Mouse (Mus musculus): ENCODE results near the gene Stpg1.

Stpg1 gene

GRCm38 (mm10) chr4:135499831-135500230, 5.2 kb downstream of the Stpg1 start:
- CTCF ChIA-PET, result no interaction called here
- POLR2A ChIA-PET, result interaction anchor here in 1 of 4 experiments (0.8 to 1.4 kb wide), 2 partner anchors 175 to 182 kb away, joined by 3 to 5 read pairs; no protein-coding TSS in a partner anchor

GRCm38 (mm10) chr4:135501587-135501986, 7.0 kb downstream of the Stpg1 start:
- ChIA-PET CTCF (interaction anchor here (0.6 to 0.9 kb wide), 6 partner anchors 9 to 182 kb away, joined by 3 to 12 read pairs (median 4); partner anchors contain the start of gene Rcan3 (in 1 of the 4)), POLR2A (interaction anchor here in 2 of 4 experiments (0.6 kb wide), 3 partner anchors 24 to 80 kb away, joined by 3 to 5 read pairs (median 4); no protein-coding TSS in a partner anchor)

GRCm38 (mm10) chr4:135505794-135506193, 11.2 kb downstream of the Stpg1 start:
- CTCF ChIA-PET, result interaction anchor here (0.6 to 2.0 kb wide), 5 partner anchors 11 to 161 kb away, joined by 3 to 9 read pairs (median 4); partner anchors contain the start of genes Stpg1 (in 2 of the 4) and Nipal3 (in 1 of the 4)
- POLR2A ChIA-PET, result interaction anchor here in 1 of 4 experiments (0.6 to 1.6 kb wide), 5 partner anchors 11 to 260 kb away, joined by 3 to 4 read pairs (median 3); partner anchors contain the start of genes Nipal3 and Stpg1

GRCm38 (mm10) chr4:135507547-135508350, 13.2 kb downstream of the Stpg1 start:
- POLR2A ChIA-PET, result interaction anchor here in 3 of 4 experiments (0.6 to 5.2 kb wide), 17 partner anchors 9 to 416 kb away, joined by 3 to 30 read pairs (median 3); partner anchors contain the start of genes Grhl3 (in 1 of the 3), Nipal3 (in 1 of the 3) and Stpg1 (in 1 of the 3)
- CTCF ChIA-PET, result interaction anchor here (0.5 to 5.9 kb wide), 44 partner anchors 9 to 699 kb away, joined by 3 to 50 read pairs (median 4); partner anchors contain the start of genes Nipal3 (in 2 of the 4), Stpg1 (in 2 of the 4), Asap3 (in 1 of the 4) and Fuca1 (in 1 of the 4)

GRCm38 (mm10) chr4:135508419-135509039, 13.9 kb downstream of the Stpg1 start:
- POLR2A ChIA-PET, result interaction anchor here in 3 of 4 experiments (0.8 to 5.2 kb wide), 12 partner anchors 8 to 415 kb away, joined by 3 to 30 read pairs (median 4); partner anchors contain the start of genes Nipal3 (in 1 of the 3) and Stpg1 (in 1 of the 3)
- CTCF ChIA-PET, result interaction anchor here (0.6 to 5.9 kb wide), 27 partner anchors 9 to 698 kb away, joined by 3 to 50 read pairs (median 4); partner anchors contain the start of genes Nipal3 (in 2 of the 4), Stpg1 (in 2 of the 4), Asap3 (in 1 of the 4) and Ifnlr1 (in 1 of the 4)

- ChIA-PET CTCF (interaction anchor here (0.6 to 5.9 kb wide), 13 partner anchors 14 to 260 kb away, joined by 3 to 50 read pairs (median 7); partner anchors contain the start of genes Nipal3 (in 1 of the 4) and Stpg1 (in 1 of the 4)), POLR2A (interaction anchor here in 3 of 4 experiments (1.1 to 5.2 kb wide), 5 partner anchors 145 to 175 kb away, joined by 3 to 30 read pairs (median 3); no protein-coding TSS in a partner anchor)
Observed at GRCm38 (mm10) chr4:135509515-135509914, 14.9 kb downstream of the Stpg1 start.

GRCm38 (mm10) chr4:135513865-135514264, 19.3 kb downstream of the Stpg1 start:
- ChIA-PET POLR2A (interaction anchor here in 2 of 4 experiments (0.6 to 1.4 kb wide), 4 partner anchors 10 to 152 kb away, joined by 3 to 13 read pairs (median 4); partner anchors contain the start of genes Nipal3 (in 1 of the 2) and Stpg1 (in 1 of the 2)), CTCF (interaction anchor here in 2 of 4 experiments (1.0 to 1.2 kb wide), 3 partner anchors 153 to 195 kb away, joined by 3 to 7 read pairs (median 4); no protein-coding TSS in a partner anchor)

- CTCF ChIA-PET, result interaction anchor here in 1 of 4 experiments (1.0 kb wide), 1 partner anchor 194 kb away, joined by 4 read pairs; no protein-coding TSS in a partner anchor
- POLR2A ChIA-PET, result interaction anchor here in 1 of 4 experiments (1.4 kb wide), 1 partner anchor 52 kb away, joined by 3 read pairs; no protein-coding TSS in a partner anchor
Observed at GRCm38 (mm10) chr4:135514925-135515324, 20.3 kb downstream of the Stpg1 start.

GRCm38 (mm10) chr4:135516351-135517316, 22.0 kb downstream of the Stpg1 start:
- ChIA-PET POLR2A (interaction anchor here (0.6 to 2.5 kb wide), 15 partner anchors 8 to 169 kb away, joined by 3 to 16 read pairs (median 4); no protein-coding TSS in a partner anchor), CTCF (interaction anchor here (0.5 to 4.8 kb wide), 57 partner anchors 9 to 1341 kb away, joined by 3 to 91 read pairs (median 4); partner anchors contain the start of genes Stpg1 (in 2 of the 4), Grhl3 (in 1 of the 4), Myom3 (in 1 of the 4) and Nipal3 (in 1 of the 4))

- POLR2A ChIA-PET, result interaction anchor here in 2 of 4 experiments (0.8 to 2.3 kb wide), 7 partner anchors 15 to 149 kb away, joined by 3 to 11 read pairs (median 4); no protein-coding TSS in a partner anchor
Observed at GRCm38 (mm10) chr4:135518135-135518534, 23.5 kb downstream of the Stpg1 start.

GRCm38 (mm10) chr4:135520421-135520820, 25.8 kb downstream of the Stpg1 start:
- ChIA-PET CTCF (interaction anchor here (0.6 to 4.8 kb wide), 15 partner anchors 12 to 432 kb away, joined by 3 to 91 read pairs (median 4); no protein-coding TSS in a partner anchor), POLR2A (interaction anchor here in 2 of 4 experiments (0.6 to 1.7 kb wide), 11 partner anchors 9 to 533 kb away, joined by 3 to 5 read pairs (median 3); partner anchors contain the start of gene Rpl11 (in 1 of the 2))

More at GRCm38 (mm10) chr4:135518135-135518534, 23.5 kb downstream of the Stpg1 start:
- CTCF ChIA-PET, result interaction anchor here in 3 of 4 experiments (0.7 to 4.8 kb wide), 14 partner anchors 10 to 285 kb away, joined by 3 to 91 read pairs (median 10); partner anchors contain the start of genes Nipal3 (in 1 of the 3) and Stpg1 (in 1 of the 3)

- ChIA-PET CTCF (interaction anchor here in 3 of 4 experiments (0.6 to 0.7 kb wide), 3 partner anchors 84 to 198 kb away, joined by 3 to 9 read pairs (median 7); no protein-coding TSS in a partner anchor), POLR2A (interaction anchor here in 2 of 4 experiments (0.6 to 1.2 kb wide), 4 partner anchors 10 to 648 kb away, joined by 3 to 13 read pairs (median 4); partner anchors contain the start of gene E2f2 (in 1 of the 2))
Observed at GRCm38 (mm10) chr4:135523939-135524338, 29.3 kb downstream of the Stpg1 start.

GRCm38 (mm10) chr4:135525057-135525456, 30.5 kb downstream of the Stpg1 start:
- POLR2A ChIA-PET, result interaction anchor here in 1 of 4 experiments (1.5 kb wide), 1 partner anchor 23 kb away, joined by 3 read pairs; no protein-coding TSS in a partner anchor
- CTCF ChIA-PET, result interaction anchor here in 1 of 4 experiments (0.7 kb wide), 1 partner anchor 136 kb away, joined by 3 read pairs; no protein-coding TSS in a partner anchor

GRCm38 (mm10) chr4:135526039-135526710, 31.6 kb downstream of the Stpg1 start:
- CTCF ChIA-PET, result interaction anchor here in 1 of 4 experiments (0.6 kb wide), 1 partner anchor 343 kb away, joined by 4 read pairs; no protein-coding TSS in a partner anchor
- POLR2A ChIA-PET, result interaction anchor here in 2 of 4 experiments (0.7 to 1.0 kb wide), 4 partner anchors 11 to 155 kb away, joined by 3 to 4 read pairs (median 4); no protein-coding TSS in a partner anchor

GRCm38 (mm10) chr4:135530270-135530669, 35.7 kb downstream of the Stpg1 start:
- ChIA-PET POLR2A (interaction anchor here in 3 of 4 experiments (0.5 to 3.7 kb wide), 11 partner anchors 10 to 649 kb away, joined by 3 to 28 read pairs (median 4); no protein-coding TSS in a partner anchor), CTCF (interaction anchor here in 3 of 4 experiments (0.6 to 3.5 kb wide), 17 partner anchors 9 to 235 kb away, joined by 3 to 36 read pairs (median 4); no protein-coding TSS in a partner anchor)

All from embryonic stem cell, embryonic (primary cell).